Comparison of ENCODE assay signal across 31 mouse cellular contexts in the genomic region with DNA sequence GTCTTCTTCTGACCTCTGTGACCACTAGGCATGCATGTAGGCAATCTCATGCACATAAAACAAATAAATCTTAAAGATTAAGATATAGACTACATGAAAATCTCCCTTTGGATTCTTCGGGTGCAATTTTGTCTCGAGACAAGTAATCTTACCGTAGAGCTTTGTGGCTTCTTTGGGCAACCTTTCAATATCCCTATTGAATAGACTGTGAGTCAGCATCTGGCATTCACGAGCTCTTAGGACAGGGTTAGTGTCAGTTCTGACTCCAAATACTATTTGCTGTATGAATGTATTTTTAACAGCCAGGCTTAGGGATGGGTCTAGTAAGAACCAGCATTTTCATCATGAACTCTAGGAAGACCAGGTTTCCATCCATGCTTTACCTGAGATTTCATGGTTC.
DNase-seq lines count a peak whose midpoint lies in the region; ATAC-seq lines count a peak whose summit lies in the region.
"Had no signal": no experiment of that assay in that cellular context is flagged by ENCODE, and none has a peak within 500 bp of the region (broad histone marks: within the 10 kb centered on the region; RNA-seq: fewer than 3 reads in every experiment).

No protein-coding gene starts in this region.

- H3K27ac ChIP-seq in neural tube, embryonic 15.5 days (replicated peaks), result no peak overlapping the region
- H3K27ac ChIP-seq: embryonic facial prominence, embryonic 10.5 days; embryonic facial prominence, embryonic 13.5 days; heart, adult 2 months; heart, embryonic 10.5 days; heart, embryonic 13.5 days; hindbrain, embryonic 14.5 days; hindbrain, postnatal 0 days had no signal

- DNase-seq in 3T3-L1 (ENCODE audit: low read depth, low spot score) (peak; percentile 85), NIH3T3 (ENCODE audit: low read depth) (peak; percentile 73)
- peak; percentile 40 for DNase-seq in fibroblast of lung, adult 2 months (ENCODE audit: low read depth)
- DNase-seq in right cerebral cortex, postnatal 25 days, result no peak
- DNase-seq in cerebellum, adult 11-12 months, result no peak
- DNase-seq: adrenal gland, postnatal 10 days; adrenal gland, postnatal 36 days; B cell, adult 2 months; cerebellum, adult 2 months; cerebellum, postnatal 10 days; cerebellum, postnatal 36 days; embryo, embryonic 11 days; gastrocnemius, postnatal 10 days; gastrocnemius, postnatal 36 days; heart, adult 2 months; heart, postnatal 14 days; heart, postnatal 4 days; kidney, adult 18-20 months had no signal

- H3K27me3 ChIP-seq in neural tube, embryonic 15.5 days (replicated peaks), result no peaks in the 10 kb centered on the region
- H3K27me3 ChIP-seq: CH12.LX; embryonic facial prominence, embryonic 13.5 days; heart, embryonic 13.5 days had no signal

- WGBS in neural tube, embryonic 15.5 days, result 94% methylated on average over 4 of the region's 4 CpGs

- no peaks in the 10 kb centered on the region for H3K9me3 ChIP-seq in neural tube, embryonic 15.5 days (replicated peaks)
- H3K9me3 ChIP-seq: embryonic facial prominence, embryonic 10.5 days; embryonic facial prominence, embryonic 13.5 days; G1E; heart, embryonic 10.5 days; heart, embryonic 13.5 days had no signal

- H3K4me1 ChIP-seq in neural tube, embryonic 15.5 days, result no peaks in the 10 kb centered on the region
- H3K4me1 ChIP-seq: embryonic facial prominence, embryonic 10.5 days had no signal

- no peak overlapping the region for H3K9ac ChIP-seq in neural tube, embryonic 15.5 days (replicated peaks)
- H3K9ac ChIP-seq: embryonic facial prominence, embryonic 13.5 days; heart, embryonic 13.5 days; hindbrain, embryonic 14.5 days had no signal

- no peak overlapping the region for H3K4me2 ChIP-seq in neural tube, embryonic 15.5 days
- H3K4me2 ChIP-seq: embryonic facial prominence, embryonic 13.5 days; heart, embryonic 13.5 days; hindbrain, embryonic 14.5 days had no signal

- no peak overlapping the region for H3K4me3 ChIP-seq in neural tube, embryonic 15.5 days (replicated peaks)
- H3K4me3 ChIP-seq: embryonic facial prominence, embryonic 10.5 days; embryonic facial prominence, embryonic 13.5 days; heart, adult 2 months; heart, embryonic 10.5 days; heart, embryonic 13.5 days had no signal

- ATAC-seq in neural tube, embryonic 15.5 days (ENCODE audit: low FRiP score), result no peak
- ATAC-seq: activated CD4-positive, CD25-positive, alpha-beta regulatory T cell, adult 4 months; forebrain, embryonic 14.5 days; hindbrain, postnatal 0 days; inflammation-experienced regulatory T-cells, adult 6 months; intestine, embryonic 16.5 days had no signal

- H3K36me3 ChIP-seq in neural tube, embryonic 15.5 days, result no peaks in the 10 kb centered on the region
- H3K36me3 ChIP-seq: embryonic facial prominence, embryonic 10.5 days; embryonic facial prominence, embryonic 13.5 days; G1E; heart, embryonic 10.5 days; heart, embryonic 13.5 days had no signal

Comparison
In these comparisons a context has a peak if more than half of its experiments do, and no peak if none do; other contexts are left out.
1. DNase-seq: peak in 3T3-L1 (single experiment), NIH3T3 (single experiment) and fibroblast of lung, adult 2 months (single experiment); none in right cerebral cortex, postnatal 25 days (single experiment) and cerebellum, adult 11-12 months (single experiment).